Mouse (Mus musculus) left cerebral cortex, postnatal 25 days (tissue): ENCODE results near the gene Adra1b. TPM values are rescaled to one million over a fixed set of nuclear protein-coding genes. Genes with fewer than 3 reads are reported as not detected.
A peak's percentile ranks its signal among the peaks of the same experiment; 100 is the strongest.

Source experiments
- DNase-seq, 2 experiments: peaks; one replicate each; pipeline ENCODE4 v3.0.0; 2022; ENCODE audit warnings: low spot score in 2 of 2, mixed read lengths in 1 of 2
- intact Hi-C: fragments of 180-260 bp; cut with DNase I; formaldehyde crosslinking; loops from one replicate; pipeline ENCODE4 v1.15.1; 2025
- total RNA-seq, 2 experiments: library from RNA; stranded (reverse); gene quantifications; 2 replicates each; pipeline ENCODE4 v1.2.3; 2021

Adra1b gene
- total RNA-seq = 10 to 100 TPM; 26.6 to 32.3 TPM

DNA sequence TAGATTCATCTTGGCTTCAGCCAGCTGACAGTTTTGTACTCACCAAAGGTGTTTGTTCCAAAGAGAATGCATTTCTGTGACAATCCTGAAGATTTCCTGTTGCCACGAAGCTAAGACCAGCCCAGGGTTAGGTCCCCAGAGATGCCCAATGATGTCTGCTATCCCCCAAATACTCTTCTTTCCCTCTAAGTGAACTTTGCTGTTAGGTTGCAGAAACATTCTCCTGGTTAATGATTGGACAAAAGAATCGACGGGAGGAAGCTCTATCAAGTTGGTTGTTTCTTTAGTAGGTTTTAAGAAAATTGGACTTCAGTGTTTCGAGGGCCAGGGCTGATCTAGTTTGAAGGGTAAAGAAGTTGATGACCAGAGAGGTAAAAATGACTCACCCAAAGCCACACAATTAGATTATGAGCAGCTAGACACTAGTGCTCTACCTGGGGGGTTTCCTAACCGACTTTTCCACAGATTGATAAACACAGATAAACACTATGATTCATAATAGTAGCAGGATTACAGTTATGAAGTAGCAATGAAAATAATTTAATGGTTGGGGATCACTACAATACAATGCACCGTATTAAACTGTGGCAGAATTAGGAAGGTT is at the start of gene Adra1b:
TSS of gene Adra1b (minus strand) at position 160 of the 604 bp plus-strand sequence.
- no peak for DNase-seq
- intact Hi-C loops = no loop called here

DNA sequence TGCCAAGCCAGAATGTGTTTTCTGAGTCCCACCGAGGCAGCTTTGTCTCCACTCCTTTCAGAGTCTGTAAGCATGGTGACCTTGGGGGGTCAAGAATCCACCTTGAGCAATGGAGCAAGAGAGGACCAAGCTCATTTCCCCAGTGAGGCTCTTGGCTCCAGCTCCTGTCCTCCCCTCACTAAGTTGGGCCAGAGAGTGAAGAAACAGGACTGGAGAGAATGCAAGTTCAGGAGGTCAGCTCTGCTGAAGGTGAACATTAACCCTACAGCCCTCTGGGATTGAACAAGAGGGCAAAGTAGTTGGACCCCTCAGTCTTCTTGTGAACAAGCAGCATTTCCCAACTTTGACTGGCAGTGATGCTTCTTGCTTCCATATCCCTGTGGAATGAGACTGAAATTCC is 49.3 kb upstream of the Adra1b start:
- DNase-seq = no peak
- intact Hi-C loops = no loop called here

DNA sequence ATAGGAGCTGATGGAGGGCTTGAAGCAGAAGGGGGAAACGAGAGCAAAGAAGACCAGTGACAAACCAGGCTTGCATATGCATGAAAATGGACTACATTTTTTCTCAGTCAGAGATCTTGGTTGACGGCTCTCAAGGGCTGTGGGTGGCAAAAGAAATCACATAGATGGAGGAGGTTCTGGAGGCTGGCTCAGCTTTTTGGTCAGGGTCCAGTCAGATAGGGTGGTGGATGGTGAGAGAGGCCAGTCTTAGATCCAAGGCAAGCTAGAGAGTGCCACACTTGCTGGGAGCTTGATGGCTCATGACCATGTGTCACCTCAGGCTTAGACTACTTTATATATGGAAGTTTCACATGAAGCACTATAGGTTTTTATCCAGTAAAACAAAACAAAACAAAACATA is 42.8 kb upstream of the Adra1b start:
- intact Hi-C loops = no loop called here

DNA sequence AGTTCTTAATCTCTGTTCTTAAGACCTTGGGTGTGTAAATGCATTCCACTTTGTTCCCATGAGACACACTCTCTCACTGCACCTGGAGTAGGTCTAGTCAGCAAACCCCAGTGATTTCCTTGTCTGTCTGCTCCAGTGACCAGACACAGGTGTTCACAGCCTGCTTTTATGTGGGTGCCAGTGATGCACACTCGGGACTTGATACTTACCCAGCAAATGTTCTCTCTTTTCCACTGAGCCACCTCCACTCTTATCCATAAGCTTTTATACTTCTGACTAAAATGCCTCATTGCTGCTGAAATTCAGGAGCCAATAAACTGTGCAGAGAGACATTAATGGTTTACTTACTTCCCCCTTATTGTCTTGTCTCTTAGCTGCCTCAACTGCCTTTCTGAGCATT is 42.2 kb upstream of the Adra1b start:
- DNase-seq = no peak
- intact Hi-C loops = no loop called here

More for the DNA sequence above, 42.8 kb upstream of the Adra1b start:
- peak in 1 of 2 experiments; percentile 29 for DNase-seq

GRCm38 (mm10) chr11:43940501-43941202 is 39.6 kb upstream of the Adra1b start:
- intact Hi-C loops = no loop called here
- no peak for DNase-seq

GRCm38 (mm10) chr11:43936023-43936422 is 35.0 kb upstream of the Adra1b start:
- DNase-seq = no peak
- intact Hi-C loops = no loop called here

DNA sequence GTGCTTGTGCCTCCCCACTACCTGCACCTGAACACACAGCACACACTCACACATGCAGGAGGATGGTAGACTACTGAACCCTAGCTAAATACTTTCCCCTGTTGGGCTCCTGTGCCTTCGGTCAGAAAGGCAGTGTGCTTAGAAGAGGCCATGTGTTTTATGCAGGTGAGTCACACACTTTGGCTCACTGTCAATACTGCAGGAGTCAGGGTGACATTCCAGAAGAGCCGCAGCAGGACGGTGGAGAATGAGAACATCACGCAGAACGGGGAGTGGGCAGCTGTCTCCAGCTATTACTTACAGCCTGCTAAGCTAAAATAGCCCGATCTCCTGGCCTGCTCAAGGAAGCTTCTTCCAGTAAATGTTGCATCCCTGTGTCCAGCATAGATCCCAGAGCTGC is 32.5 kb upstream of the Adra1b start:
- DNase-seq = peak in 1 of 2 experiments; percentile 42

GRCm38 (mm10) chr11:43933000-43933399 is 32.0 kb upstream of the Adra1b start:
- intact Hi-C loops = no loop called here
- no peak for DNase-seq

More for the DNA sequence above, 32.5 kb upstream of the Adra1b start:
- intact Hi-C loops = no loop called here

DNA sequence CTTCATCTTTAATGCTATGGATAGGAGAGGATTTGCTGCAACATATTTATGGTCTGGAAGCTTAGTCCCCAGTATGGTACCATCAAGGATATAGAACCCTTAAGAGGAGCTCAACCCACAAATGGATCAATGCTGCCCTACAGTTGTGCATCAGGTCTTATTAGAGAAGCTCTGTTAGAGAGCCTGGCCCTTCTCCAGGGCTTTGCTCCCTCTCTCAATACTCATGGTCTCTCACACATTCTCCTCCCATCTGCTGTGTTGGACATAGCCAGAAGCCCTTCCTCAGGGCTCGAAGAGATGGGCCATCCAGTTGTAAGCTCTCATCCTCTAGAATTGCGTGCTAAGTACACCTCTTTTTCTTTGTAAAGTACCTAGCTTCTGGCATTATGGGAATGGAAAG is 29.2 kb upstream of the Adra1b start:
- no peak for DNase-seq
- intact Hi-C loops = no loop called here

GRCm38 (mm10) chr11:43929706-43930105 is 28.7 kb upstream of the Adra1b start:
- intact Hi-C loops = no loop called here
- DNase-seq = no peak

DNA sequence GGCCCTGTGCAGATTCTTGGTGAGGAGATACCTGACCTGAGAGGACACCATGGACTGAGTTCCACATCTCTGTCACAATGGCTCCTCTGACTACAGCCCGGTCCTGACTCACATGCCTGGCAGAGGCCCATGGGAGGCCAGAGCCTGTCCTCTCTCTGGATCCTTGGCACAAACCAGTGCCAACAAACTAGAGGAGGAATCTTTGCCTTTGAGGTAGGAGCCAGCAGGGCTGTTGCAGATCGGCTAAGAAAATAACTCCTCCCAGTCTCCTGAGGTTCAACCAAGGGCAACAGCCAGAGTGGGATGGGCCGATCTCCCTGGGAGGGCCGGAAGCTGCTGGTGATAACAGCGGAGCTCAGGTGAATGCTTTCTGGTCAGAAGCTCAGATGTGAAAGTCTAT is 28.2 kb upstream of the Adra1b start:
- no peak for DNase-seq
- intact Hi-C loops = no loop called here

- no peak for DNase-seq
- intact Hi-C loops = no loop called here
These were observed 26.3 kb upstream of the Adra1b start for GRCm38 (mm10) chr11:43927133-43927815.

GRCm38 (mm10) chr11:43926163-43926562 is 25.2 kb upstream of the Adra1b start:
- DNase-seq = no peak
- intact Hi-C loops = no loop called here

GRCm38 (mm10) chr11:43925584-43925983 is 24.6 kb upstream of the Adra1b start:
- intact Hi-C loops = no loop called here
- no peak for DNase-seq

DNA sequence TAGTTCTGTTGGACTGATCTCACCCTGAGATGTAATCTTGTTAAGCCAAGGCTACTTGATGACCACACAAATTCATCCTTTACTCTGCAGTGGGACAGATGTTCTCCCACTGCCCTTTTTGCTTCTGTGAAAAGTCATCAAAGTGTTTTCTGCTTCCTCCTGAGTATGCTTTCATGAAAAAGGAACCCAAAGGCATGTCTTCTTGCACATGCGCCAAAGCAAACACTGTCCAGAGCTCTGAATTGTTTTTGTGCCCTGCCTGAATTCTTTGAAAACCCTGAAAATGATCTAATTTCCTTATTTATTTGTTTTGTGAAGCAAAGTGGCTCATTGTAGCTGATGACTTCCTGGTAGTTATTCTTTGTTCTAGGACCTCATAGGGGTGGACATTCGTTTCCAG is 20.7 kb upstream of the Adra1b start:
- no peak for DNase-seq

GRCm38 (mm10) chr11:43919492-43920055 is 18.6 kb upstream of the Adra1b start:
- intact Hi-C loops = no loop called here
- peak in 1 of 2 experiments; percentile 12 for DNase-seq

More for the DNA sequence above, 20.7 kb upstream of the Adra1b start:
- intact Hi-C loops = no loop called here

DNA sequence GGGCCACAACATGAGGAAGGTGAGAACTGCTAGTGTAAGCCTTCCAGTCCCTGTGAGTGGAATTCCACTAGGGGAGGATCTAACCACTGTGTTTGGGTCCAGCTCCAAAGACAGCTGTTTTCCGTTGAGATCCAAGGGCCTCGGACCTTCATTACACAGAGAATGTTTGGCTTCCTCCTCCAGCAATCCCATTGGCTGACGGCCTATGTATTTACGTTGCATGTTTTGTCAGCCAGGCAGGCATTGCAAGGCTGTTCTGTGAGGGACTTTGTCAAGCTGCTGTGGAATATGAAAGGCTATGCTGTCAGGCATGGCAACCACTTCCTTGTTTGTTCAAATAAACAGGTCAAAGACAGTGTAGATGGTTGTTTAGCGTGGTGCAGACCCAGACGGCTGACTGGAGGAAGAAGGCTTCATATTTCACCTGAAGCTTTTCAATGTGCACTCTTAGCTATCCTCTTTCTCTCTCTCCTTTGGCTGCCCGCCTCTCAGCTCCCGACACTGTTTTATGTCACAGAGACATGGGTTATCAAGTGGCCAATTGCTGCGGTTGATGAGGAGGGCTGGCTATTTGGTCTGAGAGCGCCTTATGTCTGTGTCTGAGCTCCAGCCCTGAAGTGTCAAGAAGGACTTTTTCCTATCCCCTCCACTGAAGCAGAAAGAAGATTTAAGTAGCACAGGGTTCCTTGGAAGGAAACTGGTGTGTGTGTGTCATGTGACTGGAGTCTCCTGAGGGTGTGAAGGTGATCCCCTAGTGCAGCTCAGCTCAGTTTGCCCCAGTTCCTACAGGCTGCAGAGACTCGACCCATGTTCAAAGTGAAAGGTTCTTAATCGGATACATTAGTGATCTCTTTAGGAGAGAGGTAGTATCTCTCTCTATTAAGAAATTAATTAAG is 13.8 kb upstream of the Adra1b start:
- no peak for DNase-seq
- intact Hi-C loops = no loop called here

- intact Hi-C loops = no loop called here
- no peak for DNase-seq
These were observed 11.3 kb upstream of the Adra1b start for GRCm38 (mm10) chr11:43912136-43912888.

- intact Hi-C loops = no loop called here
- DNase-seq = no peak
These were observed 10.6 kb upstream of the Adra1b start for GRCm38 (mm10) chr11:43911646-43912045.
